Mouse (Mus musculus): ENCODE results near the gene Ccl5. TPM values are rescaled to one million over a fixed set of nuclear protein-coding genes. Genes with fewer than 3 reads are reported as not detected.
"Not testable (repeated sequence)": the region's sequence is repeated elsewhere in the genome, so short reads cannot be mapped to it uniquely, and the experiment has no call there.

Ccl5 gene
- polyA plus RNA-seq, 1 experiment from 2014 or later: not detected

GRCm38 (mm10) chr11:83562311-83562887, 32.1 kb upstream of the Ccl5 start:
- H3K9me3 ChIP-seq: no peaks in the 10 kb centered on the region
- no peaks in the 10 kb centered on the region for H3K36me3 ChIP-seq (replicated peaks)
- no peaks in the 10 kb centered on the region for H3K27me3 ChIP-seq
- H3K4me2 ChIP-seq: no peak overlapping the region
- 66% methylated on average over 6 of the region's 6 CpGs for WGBS
- no peaks in the 10 kb centered on the region for H3K4me1 ChIP-seq
- no peak overlapping the region for H3K9ac ChIP-seq
- no peak for ATAC-seq (ENCODE audit: low FRiP score)
- no peak overlapping the region for H3K27ac ChIP-seq
- no peak overlapping the region for H3K4me3 ChIP-seq (replicated peaks)

- H3K9me3 ChIP-seq: no peaks in the 10 kb centered on the region
- H3K4me3 ChIP-seq (replicated peaks): no peak overlapping the region
- H3K27ac ChIP-seq: no peak overlapping the region
- no peak overlapping the region for H3K9ac ChIP-seq
- no peaks in the 10 kb centered on the region for H3K36me3 ChIP-seq (replicated peaks)
- H3K4me2 ChIP-seq: no peak overlapping the region
- no peak for ATAC-seq (ENCODE audit: low FRiP score)
- WGBS: 78% methylated on average over 6 of the region's 6 CpGs
- H3K4me1 ChIP-seq: peaks cover 3% of the 10 kb centered on the region
- no peaks in the 10 kb centered on the region for H3K27me3 ChIP-seq
Measured at GRCm38 (mm10) chr11:83560405-83560804, 30.1 kb upstream of the Ccl5 start.

GRCm38 (mm10) chr11:83557074-83557473, 26.8 kb upstream of the Ccl5 start:
- Histone ChIP-seq H3K9me3 (no peaks in the 10 kb centered on the region), H3K4me3 (replicated peaks) (no peak overlapping the region), H3K27me3 (no peaks in the 10 kb centered on the region), H3K36me3 (replicated peaks) (no peaks in the 10 kb centered on the region), H3K27ac (no peak overlapping the region), H3K4me1 (peaks cover 3% of the 10 kb centered on the region), H3K9ac (no peak overlapping the region), H3K4me2 (no peak overlapping the region)
- 33% methylated on average over 10 of the region's 10 CpGs for WGBS
- ATAC-seq (ENCODE audit: low FRiP score): no peak

- Histone ChIP-seq H3K9me3 (no peaks in the 10 kb centered on the region), H3K4me2 (no peak overlapping the region), H3K36me3 (replicated peaks) (no peaks in the 10 kb centered on the region), H3K4me1 (peaks cover 3% of the 10 kb centered on the region), H3K4me3 (replicated peaks) (no peak overlapping the region), H3K9ac (no peak overlapping the region), H3K27me3 (no peaks in the 10 kb centered on the region), H3K27ac (0 out of 2 replicates have a peak overlapping the region, but pooled peaks have one; percentile 13)
- ATAC-seq (ENCODE audit: low FRiP score): no peak
- 31% methylated on average over 8 of the region's 8 CpGs for WGBS
Measured at GRCm38 (mm10) chr11:83556085-83556781, 25.9 kb upstream of the Ccl5 start.

GRCm38 (mm10) chr11:83551668-83552067, 21.4 kb upstream of the Ccl5 start:
- no peak overlapping the region for H3K9ac ChIP-seq
- H3K36me3 ChIP-seq (replicated peaks): no peaks in the 10 kb centered on the region
- H3K4me1 ChIP-seq: peaks cover 3% of the 10 kb centered on the region
- no peaks in the 10 kb centered on the region for H3K9me3 ChIP-seq
- H3K4me3 ChIP-seq (replicated peaks): no peak overlapping the region
- no peaks in the 10 kb centered on the region for H3K27me3 ChIP-seq
- H3K27ac ChIP-seq: no peak overlapping the region
- H3K4me2 ChIP-seq: no peak overlapping the region
- 87% methylated on average over 5 of the region's 5 CpGs for WGBS
- no peak for ATAC-seq (ENCODE audit: low FRiP score)

GRCm38 (mm10) chr11:83551037-83551436, 20.7 kb upstream of the Ccl5 start:
- 79% methylated on average over 6 of the region's 7 CpGs for WGBS
- not testable (repeated sequence) for ATAC-seq (ENCODE audit: low FRiP score)

GRCm38 (mm10) chr11:83550186-83550632, 19.9 kb upstream of the Ccl5 start:
- Histone ChIP-seq H3K27me3 (no peaks in the 10 kb centered on the region), H3K36me3 (replicated peaks) (no peaks in the 10 kb centered on the region), H3K4me3 (replicated peaks) (no peak overlapping the region), H3K27ac (no peak overlapping the region), H3K4me1 (no peaks in the 10 kb centered on the region), H3K9ac (no peak overlapping the region), H3K9me3 (no peaks in the 10 kb centered on the region), H3K4me2 (no peak overlapping the region)
- 94% methylated on average over 5 of the region's 5 CpGs for WGBS
- ATAC-seq (ENCODE audit: low FRiP score): no peak

More at GRCm38 (mm10) chr11:83551037-83551436, 20.7 kb upstream of the Ccl5 start:
- not testable (repeated sequence) for H3K36me3 ChIP-seq (replicated peaks); H3K9me3 ChIP-seq; H3K4me2 ChIP-seq; H3K27ac ChIP-seq; H3K4me3 ChIP-seq (replicated peaks); H3K4me1 ChIP-seq; H3K9ac ChIP-seq; H3K27me3 ChIP-seq

GRCm38 (mm10) chr11:83544214-83544613, 13.9 kb upstream of the Ccl5 start:
- 86% methylated on average over 3 of the region's 3 CpGs for WGBS
- H3K4me1 ChIP-seq: no peaks in the 10 kb centered on the region
- no peak for ATAC-seq (ENCODE audit: low FRiP score)
- H3K4me2 ChIP-seq: no peak overlapping the region
- no peak overlapping the region for H3K9ac ChIP-seq
- H3K27me3 ChIP-seq: no peaks in the 10 kb centered on the region
- H3K27ac ChIP-seq: no peak overlapping the region
- no peak overlapping the region for H3K4me3 ChIP-seq (replicated peaks)
- no peaks in the 10 kb centered on the region for H3K36me3 ChIP-seq (replicated peaks)
- no peaks in the 10 kb centered on the region for H3K9me3 ChIP-seq

- Histone ChIP-seq H3K4me1 (no peaks in the 10 kb centered on the region), H3K4me2 (no peak overlapping the region), H3K36me3 (replicated peaks) (no peaks in the 10 kb centered on the region), H3K9ac (no peak overlapping the region), H3K27ac (no peak overlapping the region), H3K27me3 (no peaks in the 10 kb centered on the region), H3K9me3 (no peaks in the 10 kb centered on the region), H3K4me3 (replicated peaks) (no peak overlapping the region)
- 89% methylated on average over 3 of the region's 3 CpGs for WGBS
- no peak for ATAC-seq (ENCODE audit: low FRiP score)
Measured at GRCm38 (mm10) chr11:83541415-83541814, 11.1 kb upstream of the Ccl5 start.

GRCm38 (mm10) chr11:83540931-83541330, 10.6 kb upstream of the Ccl5 start:
- WGBS: 87% methylated on average over 2 of the region's 2 CpGs

GRCm38 (mm10) chr11:83538705-83539314, 8.5 kb upstream of the Ccl5 start:
- no peak overlapping the region for H3K4me3 ChIP-seq (replicated peaks)
- H3K9ac ChIP-seq: no peak overlapping the region
- ATAC-seq (ENCODE audit: low FRiP score): no peak
- H3K9me3 ChIP-seq: no peaks in the 10 kb centered on the region
- H3K27me3 ChIP-seq: no peaks in the 10 kb centered on the region
- no peaks in the 10 kb centered on the region for H3K36me3 ChIP-seq (replicated peaks)
- WGBS: 82% methylated on average over 3 of the region's 3 CpGs
- no peaks in the 10 kb centered on the region for H3K4me1 ChIP-seq
- H3K4me2 ChIP-seq: no peak overlapping the region
- no peak overlapping the region for H3K27ac ChIP-seq

More at GRCm38 (mm10) chr11:83540931-83541330, 10.6 kb upstream of the Ccl5 start:
- H3K4me1 ChIP-seq: no peaks in the 10 kb centered on the region
- no peak overlapping the region for H3K27ac ChIP-seq
- no peaks in the 10 kb centered on the region for H3K36me3 ChIP-seq (replicated peaks)
- H3K9me3 ChIP-seq: no peaks in the 10 kb centered on the region
- H3K4me3 ChIP-seq (replicated peaks): no peak overlapping the region
- H3K9ac ChIP-seq: no peak overlapping the region
- no peak overlapping the region for H3K4me2 ChIP-seq
- H3K27me3 ChIP-seq: no peaks in the 10 kb centered on the region
- ATAC-seq (ENCODE audit: low FRiP score): no peak

GRCm38 (mm10) chr11:83536831-83537230, 6.5 kb upstream of the Ccl5 start:
- H3K9ac ChIP-seq: no peak overlapping the region
- H3K9me3 ChIP-seq: no peaks in the 10 kb centered on the region
- H3K4me1 ChIP-seq: no peaks in the 10 kb centered on the region
- H3K27me3 ChIP-seq: no peaks in the 10 kb centered on the region
- H3K4me3 ChIP-seq (replicated peaks): no peak overlapping the region
- WGBS: 88% methylated on average over 3 of the region's 3 CpGs
- H3K4me2 ChIP-seq: no peak overlapping the region
- ATAC-seq (ENCODE audit: low FRiP score): no peak
- H3K27ac ChIP-seq: no peak overlapping the region
- H3K36me3 ChIP-seq (replicated peaks): no peaks in the 10 kb centered on the region

Measured in forebrain, embryonic 12.5 days (tissue).